Mouse (Mus musculus): ENCODE results near the gene Rgs7. TPM values are rescaled to one million over a fixed set of nuclear protein-coding genes. Genes with fewer than 3 reads are reported as not detected.

The Rgs7 gene
- total RNA-seq (2021), result 100 to 1,000 TPM; 114 to 117 TPM

DNA sequence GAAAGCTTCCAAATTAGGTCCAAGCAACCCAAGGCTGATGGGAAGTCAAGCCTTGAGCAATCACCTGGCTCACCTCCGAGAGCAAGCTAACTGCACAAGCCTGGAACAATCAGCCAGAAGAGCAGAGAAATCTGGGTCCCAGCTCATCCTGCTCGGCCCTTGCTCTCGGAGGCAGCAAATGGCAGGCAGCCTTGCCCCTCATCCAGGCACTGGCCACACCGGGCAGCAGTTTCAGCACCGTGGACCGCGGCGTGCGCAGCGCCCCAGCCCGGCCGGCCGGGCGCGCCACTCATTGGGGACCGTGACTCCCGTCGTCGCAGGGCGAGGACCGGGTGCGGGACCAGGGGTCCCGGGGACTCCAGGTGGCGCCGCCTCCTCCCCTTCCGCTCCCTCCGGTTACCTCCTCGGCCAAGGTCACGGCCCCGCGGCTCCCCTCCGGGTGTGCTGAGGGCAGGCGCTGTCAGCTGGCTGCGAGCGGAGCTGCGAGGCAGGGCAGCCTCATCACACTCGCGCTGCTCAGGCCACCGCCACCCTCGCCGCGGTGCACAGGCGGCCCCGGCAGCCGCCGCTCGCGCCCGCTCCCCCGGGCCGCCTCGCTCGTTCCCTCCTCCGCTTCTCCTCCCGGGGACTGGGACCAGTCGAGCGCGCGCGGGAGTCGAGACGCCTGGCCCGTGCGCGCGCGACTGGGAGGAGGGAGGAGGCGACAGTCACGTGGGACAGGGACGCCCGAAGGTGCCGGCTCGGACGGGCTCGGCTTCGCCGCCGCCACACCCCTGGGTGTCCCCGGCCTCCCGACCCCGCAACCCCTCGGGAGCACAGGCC, at the start of gene Rgs7:
TSS of gene Rgs7 (minus strand) at position 640 of the 822 bp plus-strand sequence.
- peak; percentile 82 to 85 for DNase-seq (ENCODE audit: low spot score in 2 of 2)
- intact Hi-C loops (cut with DNase I), result loop anchor here (5.0 to 10.0 kb wide), 2 partner anchors 90 to 427 kb away; no protein-coding TSS in a partner anchor

GRCm38 (mm10) chr1:175540700-175541099, 48.4 kb upstream of the Rgs7 start:
- intact Hi-C loops (cut with DNase I), result no loop called here
- DNase-seq (ENCODE audit: low spot score in 2 of 2), result no peak

DNA sequence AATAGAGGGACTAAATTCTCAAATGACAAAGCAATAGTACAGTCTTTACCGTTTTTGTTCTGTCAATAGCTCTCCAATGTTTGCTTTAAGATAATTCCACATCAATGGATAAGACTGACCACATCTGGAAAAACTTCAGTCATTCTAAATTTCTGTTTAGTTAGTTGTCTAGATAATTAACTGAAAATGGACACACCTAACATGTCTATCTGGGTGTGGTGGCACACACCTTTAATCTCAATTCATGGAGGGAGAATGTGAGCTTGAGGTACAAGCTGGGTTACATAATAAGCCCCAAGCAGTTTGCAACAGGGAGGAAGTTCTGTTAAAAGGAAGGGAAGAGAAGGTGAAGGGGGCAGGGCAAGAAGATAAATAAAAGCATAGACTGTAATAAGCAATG, 45.0 kb upstream of the Rgs7 start:
- intact Hi-C loops (cut with DNase I), result no loop called here

DNA sequence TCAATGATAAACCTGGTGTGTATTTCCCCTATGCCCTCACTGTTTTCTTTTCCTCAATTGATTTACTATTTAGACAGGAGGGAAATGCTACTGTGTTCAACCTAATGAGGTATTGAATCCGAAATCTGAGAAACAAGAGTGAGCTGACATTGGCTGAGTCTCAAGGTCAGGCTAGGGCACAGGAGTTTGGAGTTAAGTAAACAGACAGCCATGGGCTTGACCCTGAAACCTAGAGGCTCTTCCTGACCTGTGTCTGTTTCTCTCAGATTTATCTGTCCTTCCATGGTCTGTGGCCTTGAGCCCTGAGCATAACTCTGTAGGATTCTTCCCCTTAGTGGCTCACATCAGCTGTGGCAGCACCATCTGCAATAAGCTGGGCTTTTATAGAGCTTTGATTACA, 37.6 kb upstream of the Rgs7 start:
- intact Hi-C loops (cut with DNase I), result no loop called here
- DNase-seq (ENCODE audit: low spot score in 2 of 2), result no peak

More for the DNA sequence above, 45.0 kb upstream of the Rgs7 start:
- DNase-seq (ENCODE audit: low spot score in 2 of 2), result no peak

- no peak for DNase-seq (ENCODE audit: low spot score in 2 of 2)
- intact Hi-C loops (cut with DNase I), result no loop called here
These were observed 32.5 kb upstream of the Rgs7 start for GRCm38 (mm10) chr1:175524626-175525294.

- DNase-seq (ENCODE audit: low spot score in 2 of 2), result no peak
- intact Hi-C loops (cut with DNase I), result no loop called here
These were observed 31.3 kb upstream of the Rgs7 start for GRCm38 (mm10) chr1:175523572-175523971.

- intact Hi-C loops (cut with DNase I), result no loop called here
These were observed 22.2 kb upstream of the Rgs7 start for GRCm38 (mm10) chr1:175514543-175514942.

GRCm38 (mm10) chr1:175512173-175512572, 19.9 kb upstream of the Rgs7 start:
- intact Hi-C loops (cut with DNase I), result no loop called here
- DNase-seq (ENCODE audit: low spot score in 2 of 2), result no peak

More at GRCm38 (mm10) chr1:175514543-175514942, 22.2 kb upstream of the Rgs7 start:
- no peak for DNase-seq (ENCODE audit: low spot score in 2 of 2)

GRCm38 (mm10) chr1:175509989-175510388, 17.7 kb upstream of the Rgs7 start:
- no peak for DNase-seq (ENCODE audit: low spot score in 2 of 2)
- intact Hi-C loops (cut with DNase I), result no loop called here

GRCm38 (mm10) chr1:175492683-175493043, 363 bp upstream of the Rgs7 start:
- no peak for DNase-seq (ENCODE audit: low spot score in 2 of 2)
- intact Hi-C loops (cut with DNase I), result loop anchor here (5.0 to 10.0 kb wide), 2 partner anchors 90 to 428 kb away; no protein-coding TSS in a partner anchor

GRCm38 (mm10) chr1:175491511-175491860, 814 bp downstream of the Rgs7 start:
- DNase-seq (ENCODE audit: low spot score in 2 of 2), result peak in 1 of 2 experiments; percentile 34
- intact Hi-C loops (cut with DNase I), result loop anchor here (5.0 to 10.0 kb wide), 2 partner anchors 91 to 427 kb away; no protein-coding TSS in a partner anchor

DNA sequence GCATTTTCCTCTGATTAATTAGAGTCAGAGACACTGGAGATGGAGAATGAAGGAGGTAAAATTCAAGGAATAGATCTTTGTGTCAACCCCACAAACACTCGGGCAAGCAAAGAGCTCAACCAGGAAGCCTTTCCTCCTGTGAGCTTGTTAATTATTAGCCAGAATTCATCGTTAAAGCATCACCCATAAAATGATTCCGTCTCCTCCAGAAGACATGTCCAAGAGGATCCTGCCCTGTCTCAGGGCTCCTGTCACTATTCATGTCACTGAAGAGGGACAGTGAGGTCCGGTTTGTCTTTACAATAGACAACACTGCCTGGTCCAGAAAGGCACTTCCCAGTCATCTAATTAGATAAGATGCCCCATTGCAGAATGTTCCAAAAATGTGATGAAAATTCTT, 7.2 kb downstream of the Rgs7 start:
- intact Hi-C loops (cut with DNase I), result no loop called here

DNA sequence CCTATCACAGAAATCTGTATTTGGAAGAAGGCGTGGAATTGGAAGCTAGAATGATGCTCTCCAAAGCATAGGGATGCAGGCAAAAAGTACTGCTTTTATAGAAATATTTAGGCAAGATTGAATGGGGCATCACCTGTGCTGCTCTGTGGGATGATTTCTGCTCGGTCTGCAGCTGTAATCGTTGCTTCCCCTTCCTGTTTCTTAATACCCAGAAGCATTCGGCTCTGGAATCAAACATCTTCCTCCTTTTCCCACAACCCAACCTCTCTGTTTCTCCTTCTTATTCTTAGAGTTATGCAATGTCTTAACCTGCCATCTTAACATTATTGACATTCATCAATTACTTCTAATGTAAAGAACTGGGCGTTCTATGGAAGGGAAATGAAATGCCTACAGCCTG, 19.2 kb downstream of the Rgs7 start:
- DNase-seq (ENCODE audit: low spot score in 2 of 2), result no peak
- intact Hi-C loops (cut with DNase I), result no loop called here

More for the DNA sequence above, 7.2 kb downstream of the Rgs7 start:
- DNase-seq (ENCODE audit: low spot score in 2 of 2), result no peak

GRCm38 (mm10) chr1:175469087-175469788, 23.1 kb downstream of the Rgs7 start:
- DNase-seq (ENCODE audit: low spot score in 2 of 2), result no peak
- intact Hi-C loops (cut with DNase I), result no loop called here

DNA sequence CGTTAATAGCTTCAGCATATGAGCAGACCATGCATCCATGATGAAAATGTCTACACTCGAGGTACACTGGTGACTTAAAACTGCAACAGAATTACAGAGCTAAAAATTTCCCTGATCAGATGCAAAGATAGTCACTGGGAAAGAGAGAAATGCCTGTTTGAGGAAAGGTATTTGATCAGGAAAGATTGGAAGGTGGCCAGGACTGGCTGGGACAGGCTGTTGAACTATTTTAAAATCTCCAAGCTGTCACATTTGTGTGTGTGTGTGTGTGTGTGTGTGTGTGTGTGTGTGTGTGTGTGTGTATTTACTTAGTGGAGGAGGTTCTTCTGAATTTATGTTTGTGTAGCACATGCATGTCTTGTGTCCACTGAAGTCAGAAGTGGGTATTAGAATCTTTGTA, 27.7 kb downstream of the Rgs7 start:
- DNase-seq (ENCODE audit: low spot score in 2 of 2), result no peak
- intact Hi-C loops (cut with DNase I), result no loop called here

GRCm38 (mm10) chr1:175462351-175462750, 29.9 kb downstream of the Rgs7 start:
- DNase-seq (ENCODE audit: low spot score in 2 of 2), result peak in 1 of 2 experiments; percentile 83

DNA sequence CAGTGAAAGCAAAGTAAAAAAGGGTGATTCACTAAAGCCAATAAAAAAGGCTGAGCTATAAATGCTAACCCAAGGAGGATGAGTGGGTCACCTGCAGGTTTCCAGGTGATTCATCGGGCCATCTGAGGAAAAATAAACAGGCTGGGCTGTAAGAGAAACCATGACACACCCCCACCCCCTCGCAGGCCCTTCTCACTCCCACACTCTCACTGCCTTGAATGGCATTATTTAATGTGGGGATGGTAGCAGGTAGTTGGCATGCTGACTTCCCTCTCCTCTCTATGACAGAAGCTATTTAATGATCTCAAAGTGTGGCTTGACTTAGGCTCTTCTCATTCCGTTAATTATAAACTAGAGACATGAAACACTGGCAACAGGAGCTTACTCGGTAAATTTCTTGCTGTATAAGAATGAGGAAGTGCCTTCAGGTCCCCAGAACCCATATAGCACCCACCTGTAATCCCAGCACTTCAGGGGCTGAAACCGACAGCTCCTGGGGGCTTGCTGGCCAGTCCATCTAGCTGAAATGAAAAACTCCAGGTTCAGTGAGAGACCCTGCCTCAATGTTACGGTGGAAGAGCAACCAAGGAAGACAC, 38.2 kb downstream of the Rgs7 start:
- DNase-seq (ENCODE audit: low spot score in 2 of 2), result peak in 1 of 2 experiments; percentile 59
- intact Hi-C loops (cut with DNase I), result no loop called here

More at GRCm38 (mm10) chr1:175462351-175462750, 29.9 kb downstream of the Rgs7 start:
- intact Hi-C loops (cut with DNase I), result no loop called here

DNA sequence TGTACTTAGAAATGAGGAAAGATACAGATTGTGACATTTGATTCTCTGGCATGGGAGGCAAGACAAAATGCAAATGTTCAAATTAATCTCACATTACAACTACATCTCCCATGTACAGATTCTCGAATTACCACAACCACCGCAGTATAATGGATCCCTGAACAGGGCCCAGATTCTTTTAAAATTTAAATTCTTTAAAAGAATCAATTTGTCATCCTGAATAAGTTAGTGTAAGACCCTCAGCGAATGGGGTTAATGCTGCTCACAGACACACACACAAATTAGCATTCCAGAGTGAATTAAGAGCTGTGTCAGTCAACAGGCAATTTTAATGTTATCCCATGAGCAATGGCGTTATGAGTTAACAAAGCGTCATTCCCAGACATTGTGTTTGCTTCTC, 44.3 kb downstream of the Rgs7 start:
- intact Hi-C loops (cut with DNase I), result no loop called here
- DNase-seq (ENCODE audit: low spot score in 2 of 2), result no peak

DNA sequence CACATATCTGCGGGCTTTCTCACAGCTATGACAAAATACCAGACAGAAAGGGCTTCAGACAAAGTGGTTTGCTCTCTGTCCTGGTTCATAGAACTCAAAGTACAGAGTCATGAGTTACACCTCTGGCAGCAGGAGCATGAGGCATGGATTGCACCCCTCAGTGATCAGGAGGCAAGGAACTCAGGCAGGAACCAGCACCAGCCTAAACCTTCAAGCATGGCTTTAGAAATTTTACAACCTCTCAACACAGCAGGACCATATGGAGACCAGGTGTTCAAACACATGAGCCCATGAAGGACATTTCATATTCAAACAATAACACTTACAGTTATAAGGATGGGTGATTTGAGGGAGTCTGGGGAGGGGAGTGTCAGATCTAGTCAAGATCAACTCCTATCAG, 49.4 kb downstream of the Rgs7 start:
- DNase-seq (ENCODE audit: low spot score in 2 of 2), result no peak
- intact Hi-C loops (cut with DNase I), result no loop called here

GRCm38 (mm10) chr1:175442025-175442424, 50.3 kb downstream of the Rgs7 start:
- intact Hi-C loops (cut with DNase I), result no loop called here
- DNase-seq (ENCODE audit: low spot score in 2 of 2), result peak; percentile 59 to 91

Measured in left cerebral cortex, postnatal 25 days (tissue).